Mouse (Mus musculus): ENCODE results near the gene Cdkl3.
A peak's percentile ranks its signal among the peaks of the same experiment; 100 is the strongest.

The Cdkl3 gene

GRCm38 (mm10) chr11:52003772-52004528, at the start of gene Cdkl3:
Gene Cdkl3, plus strand, starts transcription at chr11:52004221.
- peaks cover 1% of the 10 kb centered on the region; the same call in 1 of the 2 replicates for H3K36me3 ChIP-seq (ENCODE audit: insufficient read depth, low read length)
- no peaks in the 10 kb centered on the region for H3K27me3 ChIP-seq (ENCODE audit: insufficient read depth, low read length)
- H3K4me1 ChIP-seq (replicated peaks; ENCODE audit: low read depth, low read length), result peaks cover 61% of the 10 kb centered on the region
- H3K4me3 ChIP-seq (replicated peaks; ENCODE audit: low read length), result peak within 1 kb of the TSS; percentile 91
- no peak for TF ChIP-seq POU5F1 (IDR thresholded peaks at IDR 0.05; ENCODE audit: borderline replicate concordance, low read length)
- no peak for TF ChIP-seq NANOG (IDR thresholded peaks at IDR 0.05; ENCODE audit: borderline replicate concordance, low read length)
- no peak for TF ChIP-seq CTCF (conservative IDR thresholded peaks at IDR 0.05; ENCODE audit: low read length)
- H3K9me3 ChIP-seq (ENCODE audit: low read length), result no peaks in the 10 kb centered on the region

- no peak for TF ChIP-seq CTCF (conservative IDR thresholded peaks at IDR 0.05; ENCODE audit: low read length)
- TF ChIP-seq NANOG (IDR thresholded peaks at IDR 0.05; ENCODE audit: borderline replicate concordance, low read length), result no peak
- no peak for TF ChIP-seq POU5F1 (IDR thresholded peaks at IDR 0.05; ENCODE audit: borderline replicate concordance, low read length)
- Histone ChIP-seq H3K9me3 (ENCODE audit: low read length) (no peaks in the 10 kb centered on the region), H3K4me1 (replicated peaks; ENCODE audit: low read depth, low read length) (peaks cover 4% of the 10 kb centered on the region; the same call in 1 of the 2 replicates), H3K27me3 (ENCODE audit: insufficient read depth, low read length) (peaks cover 4% of the 10 kb centered on the region; the same call in 1 of the 2 replicates), H3K36me3 (ENCODE audit: insufficient read depth, low read length) (no peaks in the 10 kb centered on the region), H3K4me3 (replicated peaks; ENCODE audit: low read length) (no peak overlapping the region)
These were observed 47.9 kb upstream of the Cdkl3 start for GRCm38 (mm10) chr11:51956112-51956511.

- no peaks in the 10 kb centered on the region for H3K36me3 ChIP-seq (ENCODE audit: insufficient read depth, low read length)
- H3K9me3 ChIP-seq (ENCODE audit: low read length), result no peaks in the 10 kb centered on the region
- peaks cover 13% of the 10 kb centered on the region for H3K4me1 ChIP-seq (replicated peaks; ENCODE audit: low read depth, low read length)
- TF ChIP-seq CTCF (conservative IDR thresholded peaks at IDR 0.05; ENCODE audit: low read length), result no peak
- TF ChIP-seq NANOG (IDR thresholded peaks at IDR 0.05; ENCODE audit: borderline replicate concordance, low read length), result no peak
- TF ChIP-seq POU5F1 (IDR thresholded peaks at IDR 0.05; ENCODE audit: borderline replicate concordance, low read length), result no peak
- H3K27me3 ChIP-seq (ENCODE audit: insufficient read depth, low read length), result peaks cover 4% of the 10 kb centered on the region; the same call in 1 of the 2 replicates
- H3K4me3 ChIP-seq (replicated peaks; ENCODE audit: low read length), result no peak overlapping the region
These were observed 46.3 kb upstream of the Cdkl3 start for GRCm38 (mm10) chr11:51957760-51958159.

GRCm38 (mm10) chr11:51959511-51959910, 44.5 kb upstream of the Cdkl3 start:
- H3K9me3 ChIP-seq (ENCODE audit: low read length), result no peaks in the 10 kb centered on the region
- TF ChIP-seq CTCF (conservative IDR thresholded peaks at IDR 0.05; ENCODE audit: low read length), result no peak
- TF ChIP-seq NANOG (IDR thresholded peaks at IDR 0.05; ENCODE audit: borderline replicate concordance, low read length), result no peak
- TF ChIP-seq POU5F1 (IDR thresholded peaks at IDR 0.05; ENCODE audit: borderline replicate concordance, low read length), result no peak
- peaks cover 13% of the 10 kb centered on the region for H3K4me1 ChIP-seq (replicated peaks; ENCODE audit: low read depth, low read length)
- peaks cover 4% of the 10 kb centered on the region; the same call in 1 of the 2 replicates for H3K27me3 ChIP-seq (ENCODE audit: insufficient read depth, low read length)
- H3K4me3 ChIP-seq (replicated peaks; ENCODE audit: low read length), result no peak overlapping the region
- no peaks in the 10 kb centered on the region for H3K36me3 ChIP-seq (ENCODE audit: insufficient read depth, low read length)

- peaks cover 3% of the 10 kb centered on the region; the same call in 1 of the 2 replicates for H3K27me3 ChIP-seq (ENCODE audit: insufficient read depth, low read length)
- H3K36me3 ChIP-seq (ENCODE audit: insufficient read depth, low read length), result no peaks in the 10 kb centered on the region
- H3K4me3 ChIP-seq (replicated peaks; ENCODE audit: low read length), result no peak overlapping the region
- peaks cover 13% of the 10 kb centered on the region for H3K4me1 ChIP-seq (replicated peaks; ENCODE audit: low read depth, low read length)
- H3K9me3 ChIP-seq (ENCODE audit: low read length), result no peaks in the 10 kb centered on the region
- TF ChIP-seq POU5F1 (IDR thresholded peaks at IDR 0.05; ENCODE audit: borderline replicate concordance, low read length), result no peak
- TF ChIP-seq CTCF (conservative IDR thresholded peaks at IDR 0.05; ENCODE audit: low read length), result no peak
- TF ChIP-seq NANOG (IDR thresholded peaks at IDR 0.05; ENCODE audit: borderline replicate concordance, low read length), result no peak
These were observed 44.0 kb upstream of the Cdkl3 start for GRCm38 (mm10) chr11:51960061-51960460.

- peaks cover 13% of the 10 kb centered on the region for H3K4me1 ChIP-seq (replicated peaks; ENCODE audit: low read depth, low read length)
- no peaks in the 10 kb centered on the region for H3K36me3 ChIP-seq (ENCODE audit: insufficient read depth, low read length)
- TF ChIP-seq POU5F1 (IDR thresholded peaks at IDR 0.05; ENCODE audit: borderline replicate concordance, low read length) (no peak), NANOG (IDR thresholded peaks at IDR 0.05; ENCODE audit: borderline replicate concordance, low read length) (no peak), CTCF (conservative IDR thresholded peaks at IDR 0.05; ENCODE audit: low read length) (no peak)
- H3K9me3 ChIP-seq (ENCODE audit: low read length), result no peaks in the 10 kb centered on the region
- no peaks in the 10 kb centered on the region; the same call in 1 of the 2 replicates for H3K27me3 ChIP-seq (ENCODE audit: insufficient read depth, low read length)
- no peak overlapping the region for H3K4me3 ChIP-seq (replicated peaks; ENCODE audit: low read length)
These were observed 43.0 kb upstream of the Cdkl3 start for GRCm38 (mm10) chr11:51960967-51961471.

- TF ChIP-seq CTCF (conservative IDR thresholded peaks at IDR 0.05; ENCODE audit: low read length) (no peak), POU5F1 (IDR thresholded peaks at IDR 0.05; ENCODE audit: borderline replicate concordance, low read length) (no peak), NANOG (IDR thresholded peaks at IDR 0.05; ENCODE audit: borderline replicate concordance, low read length) (no peak)
- H3K4me3 ChIP-seq (replicated peaks; ENCODE audit: low read length), result peak overlapping the region; percentile 27; the same call in 1 of the 2 replicates
- peaks cover 13% of the 10 kb centered on the region for H3K4me1 ChIP-seq (replicated peaks; ENCODE audit: low read depth, low read length)
- no peaks in the 10 kb centered on the region for H3K9me3 ChIP-seq (ENCODE audit: low read length)
- no peaks in the 10 kb centered on the region for H3K36me3 ChIP-seq (ENCODE audit: insufficient read depth, low read length)
- H3K27me3 ChIP-seq (ENCODE audit: insufficient read depth, low read length), result no peaks in the 10 kb centered on the region; the same call in 1 of the 2 replicates
These were observed 42.3 kb upstream of the Cdkl3 start for GRCm38 (mm10) chr11:51961761-51962160.

- TF ChIP-seq CTCF (conservative IDR thresholded peaks at IDR 0.05; ENCODE audit: low read length) (no peak), NANOG (IDR thresholded peaks at IDR 0.05; ENCODE audit: borderline replicate concordance, low read length) (no peak), POU5F1 (IDR thresholded peaks at IDR 0.05; ENCODE audit: borderline replicate concordance, low read length) (no peak)
- Histone ChIP-seq H3K4me3 (replicated peaks; ENCODE audit: low read length) (no peak overlapping the region), H3K4me1 (replicated peaks; ENCODE audit: low read depth, low read length) (peaks cover 15% of the 10 kb centered on the region), H3K9me3 (ENCODE audit: low read length) (no peaks in the 10 kb centered on the region), H3K27me3 (ENCODE audit: insufficient read depth, low read length) (no peaks in the 10 kb centered on the region; the same call in 1 of the 2 replicates), H3K36me3 (ENCODE audit: insufficient read depth, low read length) (no peaks in the 10 kb centered on the region)
These were observed 41.7 kb upstream of the Cdkl3 start for GRCm38 (mm10) chr11:51962277-51962676.
